Mouse (Mus musculus) v-Abl transformed pro-B cells (cell line): ENCODE measurements around the gene Senp6.
"Not testable (repeated sequence)": the region's sequence is repeated elsewhere in the genome, so short reads cannot be mapped to it uniquely, and the experiment has no call there.

Source experiments
- in situ Hi-C, 2 experiments: fragments of 400-800 bp; cut with MboI; formaldehyde crosslinking; loops; one replicate each; pipeline ENCODE4 v1.15.1; 2025; ENCODE audit not compliant: unreplicated experiment in 2 of 2

Gene Senp6

GRCm38 (mm10) chr9:80066367-80067220 is at the start of gene Senp6:
TSS of gene Senp6 (plus strand) at chr9:80066903.
- in situ Hi-C loops: no loop called here

- in situ Hi-C loops: loop anchor here (10.0 to 25.0 kb wide), 5 partner anchors 958 to 1683 kb away; partner anchors contain the start of gene Omt2b (in 1 of the 2)
Observed at GRCm38 (mm10) chr9:80020429-80020828, 46.3 kb upstream of the Senp6 start.

GRCm38 (mm10) chr9:80021648-80022047 is 45.1 kb upstream of the Senp6 start:
- in situ Hi-C loops: loop anchor here (10.0 to 25.0 kb wide), 5 partner anchors 959 to 1684 kb away; partner anchors contain the start of gene Omt2b (in 1 of the 2)

GRCm38 (mm10) chr9:80022821-80023220 is 43.9 kb upstream of the Senp6 start:
- in situ Hi-C loops: loop anchor here (10.0 to 25.0 kb wide), 5 partner anchors 961 to 1686 kb away; partner anchors contain the start of gene Omt2b (in 1 of the 2)

GRCm38 (mm10) chr9:80025347-80025746 is 41.4 kb upstream of the Senp6 start:
- in situ Hi-C loops: loop anchor here (10.0 kb wide), 2 partner anchors 1251 to 1261 kb away; no protein-coding TSS in a partner anchor

- in situ Hi-C loops: loop anchor here (10.0 kb wide), 2 partner anchors 1251 to 1261 kb away; no protein-coding TSS in a partner anchor
Observed at GRCm38 (mm10) chr9:80026017-80026416, 40.7 kb upstream of the Senp6 start.

GRCm38 (mm10) chr9:80026581-80027021 is 40.1 kb upstream of the Senp6 start:
- in situ Hi-C loops: loop anchor here (10.0 kb wide), 2 partner anchors 1252 to 1262 kb away; no protein-coding TSS in a partner anchor

GRCm38 (mm10) chr9:80037262-80037996 is 29.3 kb upstream of the Senp6 start:
- in situ Hi-C loops: no loop called here

GRCm38 (mm10) chr9:80037997-80038383 is 28.7 kb upstream of the Senp6 start:
- in situ Hi-C loops: no loop called here

GRCm38 (mm10) chr9:80039296-80039815 is 27.3 kb upstream of the Senp6 start:
- in situ Hi-C loops: no loop called here

- in situ Hi-C loops: not testable (repeated sequence)
Observed at GRCm38 (mm10) chr9:80044301-80044700, 22.4 kb upstream of the Senp6 start.

GRCm38 (mm10) chr9:80049271-80049670 is 17.4 kb upstream of the Senp6 start:
- in situ Hi-C loops: not testable (repeated sequence)

GRCm38 (mm10) chr9:80052951-80053350 is 13.8 kb upstream of the Senp6 start:
- in situ Hi-C loops: no loop called here

- in situ Hi-C loops: no loop called here
Observed at GRCm38 (mm10) chr9:80057690-80058089, 9.0 kb upstream of the Senp6 start.

GRCm38 (mm10) chr9:80065495-80065894 is 1.2 kb upstream of the Senp6 start:
- in situ Hi-C loops: not testable (repeated sequence)

GRCm38 (mm10) chr9:80067221-80068027 is 721 bp downstream of the Senp6 start:
- in situ Hi-C loops: no loop called here

GRCm38 (mm10) chr9:80068028-80068515 is 1.4 kb downstream of the Senp6 start:
- in situ Hi-C loops: no loop called here

- in situ Hi-C loops: no loop called here
Observed at GRCm38 (mm10) chr9:80068735-80069315, 2.1 kb downstream of the Senp6 start.

- in situ Hi-C loops: no loop called here
Observed at GRCm38 (mm10) chr9:80070026-80070425, 3.3 kb downstream of the Senp6 start.
